Mouse (Mus musculus) MEL (cell line): Measurements from ENCODE around the gene Jdp2.

Experiments used
- CTCF ChIP-seq, 3 experiments: IDR thresholded peaks in 2 of 3; conservative IDR thresholded peaks in 1 of 3; 2 replicates each; pipeline ENCODE4 v1.5.1; 2011 to 2012; ENCODE audit warnings: low read length in 3 of 3, low read depth in 2 of 3, mild to moderate bottlenecking in 2 of 3, improper control_type of control experiment in 1 of 3, inconsistent platforms in 1 of 3, mixed read lengths in 1 of 3, moderate library complexity in 1 of 3; ENCODE audit not compliant: control insufficient read depth in 1 of 3, insufficient read depth in 1 of 3, poor library complexity in 1 of 3, severe bottlenecking in 1 of 3
- MAFK ChIP-seq: IDR thresholded peaks from 2 replicates; pipeline ENCODE4 v1.6.1; 2011; ENCODE audit warnings: low read depth, mild to moderate bottlenecking, low read length, improper control_type of control experiment, borderline replicate concordance
- MAZ ChIP-seq: IDR thresholded peaks from 2 replicates; pipeline ENCODE4 v1.6.1; 2012; ENCODE audit warnings: low read depth, mild to moderate bottlenecking, inconsistent platforms, low read length, improper control_type of control experiment
- NRF1 ChIP-seq: IDR thresholded peaks from 2 replicates; pipeline ENCODE4 v1.6.1; 2014; ENCODE audit warnings: low read depth, mild to moderate bottlenecking, inconsistent platforms, low read length, improper control_type of control experiment, moderate library complexity; ENCODE audit not compliant: poor library complexity, insufficient read depth, severe bottlenecking
- POLR2A ChIP-seq, 2 experiments: IDR thresholded peaks; 2 replicates each; pipeline ENCODE4 v1.6.1; 2011 to 2012; ENCODE audit warnings: low read length in 2 of 2, mild to moderate bottlenecking in 2 of 2, control low read depth in 1 of 2, improper control_type of control experiment in 1 of 2, low read depth in 1 of 2, moderate library complexity in 1 of 2; ENCODE audit not compliant: control insufficient read depth in 1 of 2, insufficient read depth in 1 of 2, poor library complexity in 1 of 2
- TAL1 ChIP-seq: IDR thresholded peaks from 2 replicates; pipeline ENCODE4 v1.6.1; 2012; ENCODE audit warnings: mild to moderate bottlenecking, inconsistent platforms, low read length, moderate library complexity, mixed read lengths

DNA sequence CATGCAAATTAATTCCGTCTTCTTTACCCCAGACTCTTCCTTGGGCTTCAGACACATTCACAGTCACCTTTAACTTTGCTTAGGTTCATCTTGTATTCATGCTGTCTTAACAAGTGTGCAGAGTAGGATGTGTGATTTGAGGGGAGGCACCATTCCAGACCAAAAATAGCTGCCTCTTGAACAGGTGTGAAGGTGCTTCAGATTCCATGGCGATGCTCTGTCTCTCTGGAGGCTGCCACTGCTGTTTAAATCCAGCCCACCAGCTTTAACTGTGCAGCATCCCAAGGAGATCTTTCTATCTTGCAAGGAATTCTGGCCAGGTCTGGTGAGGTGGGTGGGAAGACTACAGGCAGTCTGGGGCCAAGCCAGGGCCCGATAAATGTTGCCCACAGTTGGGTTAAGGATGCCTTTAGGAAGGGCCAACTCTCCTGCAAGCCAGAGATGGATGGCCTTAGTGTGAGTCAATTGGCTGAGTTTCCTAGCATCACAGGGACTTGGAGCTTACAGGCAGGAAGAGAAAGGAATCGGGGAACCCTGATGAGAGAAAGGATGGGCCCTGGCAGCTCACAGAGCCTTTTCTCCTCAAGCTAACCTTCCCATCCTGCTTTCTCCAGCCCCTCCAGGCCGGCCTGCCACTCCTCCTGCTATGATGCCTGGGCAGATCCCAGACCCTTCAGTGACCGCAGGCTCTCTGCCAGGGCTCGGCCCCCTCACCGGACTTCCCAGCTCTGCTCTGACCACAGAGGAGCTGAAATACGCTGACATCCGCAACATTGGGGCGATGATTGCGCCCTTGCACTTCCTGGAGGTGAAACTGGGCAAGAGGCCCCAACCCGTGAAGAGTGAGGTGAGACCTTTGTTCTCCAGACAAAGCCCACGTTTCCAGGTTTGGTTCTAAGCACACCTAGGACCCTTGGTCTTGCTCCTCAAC, 9.0 kb downstream of the Jdp2 start:
- TF ChIP-seq MAFK (no peak), TAL1 (no peak), MAZ (no peak), POLR2A (IDR thresholded peaks at IDR 0.05; ENCODE audit: control insufficient read depth in 1 of 2, insufficient read depth in 1 of 2, low read depth in 1 of 2, low read length in 2 of 2, poor library complexity in 1 of 2) (no peak), NRF1 (no peak), CTCF (IDR thresholded peaks at IDR 0.05 in 2 of 3, conservative IDR thresholded peaks at IDR 0.05 in 1 of 3; ENCODE audit: control insufficient read depth in 1 of 3, insufficient read depth in 1 of 3, low read depth in 2 of 3, low read length in 3 of 3, poor library complexity in 1 of 3, severe bottlenecking in 1 of 3) (no peak)
